Mouse (Mus musculus) MEL (cell line): ENCODE measurements around the gene Mrpl11.

Experiments used
- CTCF ChIP-seq, 3 experiments: IDR thresholded peaks in 2 of 3; conservative IDR thresholded peaks in 1 of 3; 2 replicates each; pipeline ENCODE4 v1.5.1; 2011 to 2012; ENCODE audit warnings: low read length in 3 of 3, low read depth in 2 of 3, mild to moderate bottlenecking in 2 of 3, improper control_type of control experiment in 1 of 3, inconsistent platforms in 1 of 3, mixed read lengths in 1 of 3, moderate library complexity in 1 of 3; ENCODE audit not compliant: control insufficient read depth in 1 of 3, insufficient read depth in 1 of 3, poor library complexity in 1 of 3, severe bottlenecking in 1 of 3
- E2F4 ChIP-seq: IDR thresholded peaks from 2 replicates; pipeline ENCODE4 v1.6.1; 2011; ENCODE audit warnings: low read depth, low read length, improper control_type of control experiment, borderline replicate concordance
- EP300 ChIP-seq, 2 experiments: IDR thresholded peaks; 2 replicates each; pipeline ENCODE4 v1.6.1; 2011; ENCODE audit warnings: improper control_type of control experiment in 2 of 2, low read length in 2 of 2, low read depth in 1 of 2, mild to moderate bottlenecking in 1 of 2
- MEF2A ChIP-seq: IDR thresholded peaks from 2 replicates; pipeline ENCODE4 v1.6.1; 2014; ENCODE audit warnings: low read depth, mild to moderate bottlenecking, inconsistent platforms, low read length, improper control_type of control experiment; ENCODE audit not compliant: poor library complexity, insufficient replicate concordance, severe bottlenecking; ENCODE audit errors: extremely low read depth
- SMC3 ChIP-seq: IDR thresholded peaks from 2 replicates; pipeline ENCODE4 v1.6.1; 2011; ENCODE audit warnings: low read depth, low read length, improper control_type of control experiment
- ZC3H11A ChIP-seq: IDR thresholded peaks from 2 replicates; pipeline ENCODE4 v1.6.1; 2012; ENCODE audit warnings: low read depth, mild to moderate bottlenecking, inconsistent platforms, low read length, improper control_type of control experiment

GRCm38 (mm10) chr19:4943253-4943588 lies 18.7 kb upstream of the Mrpl11 start:
- no peak for TF ChIP-seq SMC3
- no peak for TF ChIP-seq E2F4
- TF ChIP-seq MEF2A, result no peak
- TF ChIP-seq CTCF (IDR thresholded peaks at IDR 0.05 in 2 of 3, conservative IDR thresholded peaks at IDR 0.05 in 1 of 3; ENCODE audit: control insufficient read depth in 1 of 3, insufficient read depth in 1 of 3, low read depth in 2 of 3, low read length in 3 of 3, poor library complexity in 1 of 3, severe bottlenecking in 1 of 3), result no peak
- TF ChIP-seq ZC3H11A, result no peak
- no peak for TF ChIP-seq EP300 (IDR thresholded peaks at IDR 0.05; ENCODE audit: low read depth in 1 of 2, low read length in 2 of 2)
